Mouse (Mus musculus) neural tube, embryonic 12.5 days (tissue): Measurements from ENCODE around the gene Mpnd. TPM values are rescaled to one million over a fixed set of nuclear protein-coding genes. Genes with fewer than 3 reads are reported as not detected.

Experiments used
- ATAC-seq: fragments of 200-750 bp; cut with Nextera tagmentation; 2 replicates; pipeline ENCODE4 v1.8.0; 2017; ENCODE audit warnings: low read depth, mild to moderate bottlenecking, moderate TSS enrichment, moderate library complexity; ENCODE audit not compliant: low FRiP score
- H3K27ac ChIP-seq: fragments of 300-500 bp; sonication (generic); 2 replicates; pipeline ENCODE4 v1.5.1; 2016
- H3K27me3 ChIP-seq: fragments of 300-500 bp; sonication (generic); replicated peaks from 2 replicates; pipeline ENCODE4 v1.6.1; 2016; ENCODE audit warnings: mild to moderate bottlenecking
- H3K36me3 ChIP-seq: fragments of 300-500 bp; sonication (generic); 2 replicates; pipeline ENCODE4 v1.6.1; 2016; ENCODE audit warnings: mild to moderate bottlenecking
- H3K4me1 ChIP-seq: fragments of 300-500 bp; sonication (generic); 2 replicates; pipeline ENCODE4 v1.6.1; 2016
- H3K4me2 ChIP-seq: fragments of 300-500 bp; sonication (generic); replicated peaks from 2 replicates; pipeline ENCODE4 v1.6.1; 2016; ENCODE audit warnings: mild to moderate bottlenecking
- H3K4me3 ChIP-seq: fragments of 300-500 bp; sonication (generic); 2 replicates; pipeline ENCODE4 v1.5.1; 2016
- H3K9ac ChIP-seq: fragments of 300-500 bp; sonication (generic); 2 replicates; pipeline ENCODE4 v1.6.1; 2016; ENCODE audit warnings: mild to moderate bottlenecking
- H3K9me3 ChIP-seq: fragments of 300-500 bp; sonication (generic); 2 replicates; pipeline ENCODE4 v1.6.1; 2016; ENCODE audit warnings: mild to moderate bottlenecking
- WGBS: fragments of 180-500 bp; shearing (Covaris S2); methylation state at CpG from one replicate; pipeline ENCODE4 v1.1.7; 2016; 5-methylcytosine and 5-hydroxymethylcytosine counted together
- polyA plus RNA-seq: library from polyadenylated mRNA; unstranded; fragments of >200 nt; fragmentation: Nextera tagmentation; extraction: Ambion mirVana; gene quantifications from 2 replicates; pipeline ENCODE4 v1.2.1, GENCODE M21; 2016

Gene Mpnd
- polyA plus RNA-seq, 1 experiment from 2014 or later, result 214 TPM

DNA sequence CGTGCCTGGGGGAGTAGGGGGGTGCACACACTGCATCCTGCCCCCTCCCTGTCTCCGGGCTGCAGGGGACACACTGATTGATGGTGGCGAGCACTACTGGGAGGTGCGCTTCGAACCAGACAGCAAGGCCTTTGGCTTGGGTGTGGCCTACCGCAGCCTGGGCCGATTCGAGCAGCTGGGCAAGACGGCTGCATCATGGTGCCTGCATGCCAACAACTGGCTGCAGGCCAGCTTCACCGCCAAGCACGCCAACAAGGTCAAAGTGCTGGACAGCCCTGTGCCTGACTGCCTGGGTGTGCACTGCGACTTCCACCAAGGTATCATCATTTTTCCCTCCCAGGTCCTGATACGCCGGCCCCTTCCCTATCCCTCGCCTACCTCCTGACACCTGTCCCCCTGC lies 9.5 kb upstream of the Mpnd start:
- Histone ChIP-seq H3K27ac (no peak overlapping the region), H3K9me3 (no peaks in the 10 kb centered on the region), H3K9ac (peak overlapping the region; percentile 17; the same call in 1 of the 2 replicates), H3K4me3 (no peak overlapping the region), H3K27me3 (peaks cover 17% of the 10 kb centered on the region), H3K36me3 (peaks cover 47% of the 10 kb centered on the region), H3K4me1 (0 out of 2 replicates have a peak, but pooled peaks cover 7% of the 10 kb centered on the region), H3K4me2 (no peak overlapping the region)
- ATAC-seq, result no peak
- WGBS, result 90% methylated on average over 15 of the region's 15 CpGs

DNA sequence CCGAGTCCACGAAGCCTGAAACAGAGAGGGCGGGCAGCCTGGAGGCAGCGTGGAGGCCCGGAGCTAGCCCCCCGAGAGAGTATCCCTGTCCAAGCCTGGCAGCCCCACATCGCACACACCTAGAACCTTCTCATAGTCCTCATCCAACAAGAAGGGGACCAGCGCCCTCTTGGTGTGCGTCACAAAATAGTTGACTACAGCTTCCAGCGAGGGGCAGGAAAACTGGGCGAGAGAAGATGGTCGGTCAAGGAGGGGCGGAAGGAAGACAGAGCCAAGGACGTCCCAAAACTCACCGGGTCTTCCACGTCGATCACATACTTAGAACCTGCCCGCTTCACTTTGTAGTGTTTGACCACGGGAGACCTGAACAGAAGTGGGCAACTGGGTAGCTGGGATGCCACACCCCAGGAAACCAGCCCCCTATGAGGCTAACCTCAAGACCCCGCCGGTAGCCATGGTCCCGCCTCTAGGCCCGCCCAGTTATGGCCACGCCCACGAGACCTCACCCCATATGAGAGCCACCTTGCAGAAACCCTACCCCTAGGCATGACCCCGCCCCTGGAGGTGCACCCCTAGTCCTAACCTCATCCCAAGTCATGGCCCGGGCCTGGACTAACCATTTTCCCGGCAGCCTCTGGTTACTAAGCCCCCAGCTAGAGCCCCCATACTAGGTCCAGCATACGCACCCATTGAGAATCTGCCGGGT lies 5.6 kb upstream of the Mpnd start:
- Histone ChIP-seq H3K4me2 (peak overlapping the region; percentile 38), H3K27me3 (peaks cover 21% of the 10 kb centered on the region), H3K9ac (no peak overlapping the region), H3K36me3 (peaks cover 20% of the 10 kb centered on the region), H3K9me3 (no peaks in the 10 kb centered on the region), H3K4me1 (0 out of 2 replicates have a peak, but pooled peaks cover 7% of the 10 kb centered on the region), H3K4me3 (no peak overlapping the region), H3K27ac (no peak overlapping the region)
- WGBS, result 7% methylated on average over 30 of the region's 30 CpGs
- ATAC-seq, result peak; percentile 37; the same call in 1 of the 2 replicates

GRCm38 (mm10) chr17:56003000-56003399 lies 2.5 kb upstream of the Mpnd start:
- Histone ChIP-seq H3K4me2 (no peak overlapping the region), H3K27me3 (peaks cover 21% of the 10 kb centered on the region), H3K4me3 (no peak overlapping the region), H3K36me3 (no peaks in the 10 kb centered on the region), H3K9me3 (no peaks in the 10 kb centered on the region), H3K27ac (no peak overlapping the region), H3K9ac (no peak overlapping the region), H3K4me1 (peaks cover 13% of the 10 kb centered on the region)
- ATAC-seq, result no peak
- WGBS, result 76% methylated on average over 3 of the region's 3 CpGs

DNA sequence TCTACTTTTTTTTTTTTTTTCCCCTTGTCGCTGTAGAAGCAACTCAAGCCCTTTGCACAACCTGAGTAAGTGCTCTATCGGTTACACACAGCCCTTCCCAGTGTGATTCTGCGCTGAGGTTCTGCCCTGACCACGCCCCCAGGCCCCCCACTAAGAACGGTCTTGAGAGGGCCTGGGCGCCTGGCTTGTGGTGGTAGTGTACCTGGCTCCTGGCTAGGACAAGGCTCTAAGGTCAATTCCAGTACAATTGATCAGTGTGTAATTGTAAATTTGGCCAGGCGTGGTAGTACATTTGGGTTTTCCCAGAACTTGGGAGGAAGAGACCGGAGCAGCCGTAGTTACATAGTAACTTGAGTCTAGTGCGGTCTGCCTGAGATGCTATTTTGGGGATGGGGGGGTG lies 1.4 kb downstream of the Mpnd start:
- no peak overlapping the region for H3K27ac ChIP-seq
- ATAC-seq, result no peak
- H3K4me2 ChIP-seq, result no peak overlapping the region

GRCm38 (mm10) chr17:56007444-56008355 lies 2.2 kb downstream of the Mpnd start:
- ATAC-seq, result peak; percentile 3
- H3K27me3 ChIP-seq, result 0 out of 2 replicates have a peak, but pooled peaks cover 3% of the 10 kb centered on the region
- WGBS, result 35% methylated on average over 14 of the region's 14 CpGs
- H3K4me3 ChIP-seq, result peak overlapping the region; percentile 20
- H3K4me1 ChIP-seq, result peaks cover 24% of the 10 kb centered on the region
- peak overlapping the region; percentile 93 for H3K4me2 ChIP-seq
- H3K9ac ChIP-seq, result no peak overlapping the region; the same call in 1 of the 2 replicates
- peak overlapping the region; percentile 88 for H3K27ac ChIP-seq
- no peaks in the 10 kb centered on the region for H3K9me3 ChIP-seq
- peaks cover 18% of the 10 kb centered on the region for H3K36me3 ChIP-seq

More for the DNA sequence above, 1.4 kb downstream of the Mpnd start:
- 54% methylated on average over 10 of the region's 10 CpGs for WGBS
- Histone ChIP-seq H3K4me1 (peaks cover 24% of the 10 kb centered on the region), H3K36me3 (peaks cover 11% of the 10 kb centered on the region), H3K9ac (no peak overlapping the region), H3K27me3 (0 out of 2 replicates have a peak, but pooled peaks cover 4% of the 10 kb centered on the region), H3K9me3 (no peaks in the 10 kb centered on the region), H3K4me3 (no peak overlapping the region)

DNA sequence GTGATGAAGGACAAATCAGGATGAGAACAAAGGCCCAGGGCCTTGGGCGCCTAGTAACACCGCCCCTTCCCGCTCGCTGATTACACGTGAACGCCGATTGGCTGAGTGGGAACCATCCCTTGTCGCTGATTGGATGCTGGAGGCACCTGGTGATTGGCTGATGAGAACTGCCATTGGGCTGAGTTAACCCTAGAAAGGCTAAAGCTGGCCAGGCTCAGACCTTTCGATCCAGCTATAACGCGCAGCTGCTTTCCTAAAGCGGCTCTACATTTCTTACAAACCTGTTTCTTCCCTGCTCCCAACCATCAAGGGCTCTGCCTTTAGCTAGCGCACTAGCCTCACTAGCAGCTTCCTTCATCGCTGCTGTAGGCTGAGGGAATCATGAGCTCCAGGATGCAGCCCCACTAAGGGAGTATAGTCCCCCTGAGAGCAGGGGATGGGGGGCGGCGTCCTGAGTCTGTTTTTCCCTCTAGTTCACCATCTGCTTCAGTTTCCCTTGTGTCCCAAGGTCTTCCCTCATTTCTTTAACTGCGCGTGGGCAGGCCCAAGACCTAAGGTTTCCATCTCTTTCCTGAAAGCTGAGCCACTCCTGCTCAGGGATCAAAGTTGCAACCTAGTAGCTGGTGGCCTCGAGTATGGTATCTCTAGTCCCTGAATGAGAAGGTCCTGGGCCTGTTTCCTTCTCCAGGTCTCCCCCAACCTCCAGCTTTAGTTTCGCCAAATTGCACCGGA lies 3.0 kb downstream of the Mpnd start:
- peaks cover 24% of the 10 kb centered on the region for H3K36me3 ChIP-seq
- H3K9me3 ChIP-seq, result no peaks in the 10 kb centered on the region
- no peaks in the 10 kb centered on the region for H3K27me3 ChIP-seq
- H3K4me1 ChIP-seq, result peaks cover 24% of the 10 kb centered on the region
- H3K4me3 ChIP-seq, result peak overlapping the region; percentile 68
- peak; percentile 93 for ATAC-seq
- H3K9ac ChIP-seq, result peak overlapping the region; percentile 73
- under 1% methylated on average over 21 of the region's 21 CpGs for WGBS
- peak overlapping the region; percentile 88 for H3K27ac ChIP-seq
- peak overlapping the region; percentile 93 for H3K4me2 ChIP-seq

GRCm38 (mm10) chr17:56009088-56009961 lies 3.8 kb downstream of the Mpnd start:
- peaks cover 33% of the 10 kb centered on the region for H3K36me3 ChIP-seq
- H3K27me3 ChIP-seq, result no peaks in the 10 kb centered on the region
- H3K4me1 ChIP-seq, result peaks cover 24% of the 10 kb centered on the region
- H3K9me3 ChIP-seq, result no peaks in the 10 kb centered on the region
- peak overlapping the region; percentile 73 for H3K9ac ChIP-seq
- H3K27ac ChIP-seq, result peak overlapping the region; percentile 88
- peak overlapping the region; percentile 93 for H3K4me2 ChIP-seq
- WGBS, result 1% methylated on average over 62 of the region's 62 CpGs
- H3K4me3 ChIP-seq, result peak overlapping the region; percentile 68
- peak; percentile 89 for ATAC-seq

GRCm38 (mm10) chr17:56009962-56010240 lies 4.4 kb downstream of the Mpnd start:
- no peak overlapping the region for H3K27ac ChIP-seq
- 52% methylated on average over 2 of the region's 2 CpGs for WGBS
- peak overlapping the region; percentile 93 for H3K4me2 ChIP-seq
- H3K4me3 ChIP-seq, result peak overlapping the region; percentile 68
- peaks cover 24% of the 10 kb centered on the region for H3K4me1 ChIP-seq
- H3K27me3 ChIP-seq, result no peaks in the 10 kb centered on the region
- peak overlapping the region; percentile 73 for H3K9ac ChIP-seq
- H3K9me3 ChIP-seq, result no peaks in the 10 kb centered on the region
- no peak for ATAC-seq
- H3K36me3 ChIP-seq, result peaks cover 36% of the 10 kb centered on the region

DNA sequence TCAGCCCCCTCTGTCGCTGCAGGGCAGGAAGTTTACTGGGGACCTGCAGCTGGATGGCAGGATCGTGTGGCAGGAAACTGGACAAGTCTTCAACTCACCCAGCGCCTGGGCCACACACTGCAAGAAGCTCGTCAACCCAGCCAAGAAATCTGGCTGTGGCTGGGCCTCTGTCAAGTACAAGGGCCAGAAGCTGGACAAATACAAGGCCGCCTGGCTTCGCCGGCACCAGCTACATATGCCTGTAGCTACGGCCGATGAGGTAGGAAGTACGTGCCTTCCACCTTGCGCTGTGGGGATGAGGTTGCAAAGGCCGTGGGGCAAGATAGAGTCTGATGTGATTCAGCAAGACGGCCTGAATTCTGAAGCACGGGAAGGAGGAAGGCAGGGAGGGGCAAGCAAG lies 4.7 kb downstream of the Mpnd start:
- Histone ChIP-seq H3K4me3 (peak overlapping the region; percentile 68), H3K27ac (no peak overlapping the region), H3K9me3 (no peaks in the 10 kb centered on the region), H3K4me2 (peak overlapping the region; percentile 93), H3K27me3 (no peaks in the 10 kb centered on the region), H3K36me3 (peaks cover 39% of the 10 kb centered on the region), H3K4me1 (peaks cover 24% of the 10 kb centered on the region), H3K9ac (peak overlapping the region; percentile 73)
- ATAC-seq, result no peak
- WGBS, result 72% methylated on average over 14 of the region's 14 CpGs

GRCm38 (mm10) chr17:56010681-56011080 lies 5.2 kb downstream of the Mpnd start:
- Histone ChIP-seq H3K27me3 (no peaks in the 10 kb centered on the region), H3K27ac (no peak overlapping the region), H3K36me3 (peaks cover 43% of the 10 kb centered on the region), H3K4me1 (peaks cover 24% of the 10 kb centered on the region), H3K4me3 (0 out of 2 replicates have a peak overlapping the region, but pooled peaks have one; percentile 68), H3K4me2 (peak overlapping the region; percentile 93), H3K9me3 (no peaks in the 10 kb centered on the region), H3K9ac (peak overlapping the region; percentile 73)
- ATAC-seq, result no peak
- WGBS, result 10% methylated on average over 9 of the region's 9 CpGs

DNA sequence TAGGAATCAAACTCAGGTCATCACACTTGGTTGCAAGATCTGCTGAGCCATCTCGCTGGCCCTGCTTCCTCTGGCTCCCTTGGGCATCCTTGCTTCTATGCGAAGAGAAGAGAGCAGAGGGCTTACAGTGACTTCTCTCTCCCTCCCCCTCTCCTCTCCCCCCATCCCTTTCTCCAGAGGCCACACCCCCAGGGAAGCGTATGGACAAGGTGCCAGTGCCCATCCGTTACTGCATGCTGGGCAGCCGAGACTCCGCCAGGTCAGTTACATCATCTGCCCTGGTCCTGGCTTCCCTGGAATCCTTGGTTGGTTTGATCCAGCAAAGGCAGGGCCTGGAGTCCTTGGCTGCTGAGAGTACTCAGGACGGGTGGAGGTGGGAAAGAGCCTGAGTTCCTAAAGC lies 5.9 kb downstream of the Mpnd start:
- Histone ChIP-seq H3K9ac (peak overlapping the region; percentile 5; the same call in 1 of the 2 replicates), H3K4me1 (peaks cover 24% of the 10 kb centered on the region), H3K4me3 (no peak overlapping the region), H3K9me3 (no peaks in the 10 kb centered on the region), H3K27me3 (no peaks in the 10 kb centered on the region), H3K36me3 (peaks cover 51% of the 10 kb centered on the region), H3K27ac (no peak overlapping the region), H3K4me2 (peak overlapping the region; percentile 93)
- no peak for ATAC-seq
- WGBS, result 87% methylated on average over 7 of the region's 7 CpGs
